Mouse (Mus musculus) liver, embryonic 11.5 days (tissue): ENCODE data around the gene Pde8b. TPM values are rescaled to one million over a fixed set of nuclear protein-coding genes. Genes with fewer than 3 reads are reported as not detected.

Experiments used
- ATAC-seq: fragments of 200-750 bp; cut with Nextera tagmentation; replicated peaks from 2 replicates; pipeline ENCODE4 v1.8.0; 2017; ENCODE audit warnings: moderate number of reproducible peaks, mild to moderate bottlenecking, moderate TSS enrichment, moderate library complexity; ENCODE audit not compliant: low FRiP score
- DNase-seq: peaks from one replicate; pipeline ENCODE4 v3.0.0-alpha.2; 2017; ENCODE audit warnings: low spot score
- H3K27ac ChIP-seq: fragments of 300-500 bp; sonication (generic); 2 replicates; pipeline ENCODE4 v1.5.1; 2014; ENCODE audit warnings: mild to moderate bottlenecking, low read depth, low read length, control low read depth
- H3K27me3 ChIP-seq: fragments of 300-500 bp; sonication (generic); replicated peaks from 2 replicates; pipeline ENCODE4 v1.6.1; 2014; ENCODE audit warnings: low read length, mixed read lengths; ENCODE audit not compliant: control insufficient read depth, insufficient read depth
- H3K36me3 ChIP-seq: fragments of 300-500 bp; sonication (generic); 2 replicates; pipeline ENCODE4 v1.6.1; 2014; ENCODE audit warnings: mild to moderate bottlenecking, low read length, moderate library complexity, mixed read lengths; ENCODE audit not compliant: control insufficient read depth, insufficient read depth
- H3K4me1 ChIP-seq: fragments of 300-500 bp; sonication (generic); replicated peaks from 2 replicates; pipeline ENCODE4 v1.6.1; 2014; ENCODE audit warnings: low read length, mixed read lengths; ENCODE audit not compliant: control insufficient read depth, insufficient read depth
- H3K4me2 ChIP-seq: fragments of 300-500 bp; sonication (generic); 2 replicates; pipeline ENCODE4 v1.6.1; 2014; ENCODE audit warnings: mild to moderate bottlenecking, control low read depth, moderate library complexity
- H3K4me3 ChIP-seq: fragments of 300-500 bp; sonication (generic); 2 replicates; pipeline ENCODE4 v1.5.1; 2014; ENCODE audit warnings: low read depth, low read length, control low read depth
- H3K9ac ChIP-seq: fragments of 300-500 bp; sonication (generic); 2 replicates; pipeline ENCODE4 v1.6.1; 2014; ENCODE audit warnings: low read depth, low read length, control low read depth
- H3K9me3 ChIP-seq: fragments of 300-500 bp; sonication (generic); 2 replicates; pipeline ENCODE4 v1.6.1; 2016; ENCODE audit warnings: low read length, inconsistent platforms, mixed read lengths; ENCODE audit not compliant: control insufficient read depth
- WGBS: fragments of 180-500 bp; shearing (Covaris S2); extraction: QIAGEN DNeasy Blood & Tissue Kit; methylation state at CpG from one replicate; pipeline ENCODE4 v1.1.7; 2014; 5-methylcytosine and 5-hydroxymethylcytosine counted together
- polyA plus RNA-seq: library from polyadenylated mRNA; unstranded; fragments of >200 nt; fragmentation: Nextera tagmentation; extraction: Ambion mirVana; gene quantifications from 2 replicates; pipeline ENCODE4 v1.2.1, GENCODE M21; 2014

Pde8b gene
- polyA plus RNA-seq, 1 experiment from 2014 or later = 0.73 TPM

GRCm38 (mm10) chr13:95020216-95020615, 229.9 kb downstream of the Pde8b start:
- H3K9me3 ChIP-seq = no peaks in the 10 kb centered on the region
- no peaks in the 10 kb centered on the region for H3K4me1 ChIP-seq
- ATAC-seq (no peak), DNase-seq (no peak)
- WGBS = 84% methylated on average over 6 of the region's 6 CpGs
- H3K36me3 ChIP-seq = peaks cover 2% of the 10 kb centered on the region; the same call in 1 of the 2 replicates
- no peaks in the 10 kb centered on the region for H3K27me3 ChIP-seq
- no peak overlapping the region for H3K4me2 ChIP-seq
- no peak overlapping the region for H3K4me3 ChIP-seq
- H3K27ac ChIP-seq = no peak overlapping the region
- H3K9ac ChIP-seq = no peak overlapping the region

GRCm38 (mm10) chr13:95019345-95019744, 230.8 kb downstream of the Pde8b start:
- Histone ChIP-seq H3K4me3 (no peak overlapping the region), H3K27me3 (no peaks in the 10 kb centered on the region), H3K36me3 (peaks cover 2% of the 10 kb centered on the region; the same call in 1 of the 2 replicates), H3K27ac (no peak overlapping the region), H3K4me2 (no peak overlapping the region), H3K4me1 (no peaks in the 10 kb centered on the region), H3K9me3 (no peaks in the 10 kb centered on the region), H3K9ac (no peak overlapping the region)
- DNase-seq = no peak
- ATAC-seq = no peak
- 51% methylated on average over 6 of the region's 6 CpGs for WGBS

GRCm38 (mm10) chr13:95017916-95018315, 232.2 kb downstream of the Pde8b start:
- WGBS = 21% methylated on average over 9 of the region's 9 CpGs

GRCm38 (mm10) chr13:95017278-95017677, 232.9 kb downstream of the Pde8b start:
- 87% methylated on average over 6 of the region's 6 CpGs for WGBS

More at GRCm38 (mm10) chr13:95017916-95018315, 232.2 kb downstream of the Pde8b start:
- H3K4me2 ChIP-seq = no peak overlapping the region
- peaks cover 2% of the 10 kb centered on the region; the same call in 1 of the 2 replicates for H3K36me3 ChIP-seq
- no peak overlapping the region for H3K9ac ChIP-seq
- ATAC-seq (no peak), DNase-seq (peak; percentile 39)
- H3K27ac ChIP-seq = no peak overlapping the region
- no peaks in the 10 kb centered on the region for H3K4me1 ChIP-seq
- H3K27me3 ChIP-seq = no peaks in the 10 kb centered on the region
- no peaks in the 10 kb centered on the region for H3K9me3 ChIP-seq
- no peak overlapping the region for H3K4me3 ChIP-seq

GRCm38 (mm10) chr13:95011546-95012257, 238.4 kb downstream of the Pde8b start:
- no peak for ATAC-seq
- H3K36me3 ChIP-seq = no peaks in the 10 kb centered on the region
- H3K4me2 ChIP-seq = no peak overlapping the region
- H3K27ac ChIP-seq = no peak overlapping the region
- no peak for DNase-seq
- no peak overlapping the region for H3K9ac ChIP-seq
- no peaks in the 10 kb centered on the region for H3K9me3 ChIP-seq
- H3K4me1 ChIP-seq = no peaks in the 10 kb centered on the region
- 84% methylated on average over 7 of the region's 7 CpGs for WGBS
- H3K4me3 ChIP-seq = no peak overlapping the region
- no peaks in the 10 kb centered on the region for H3K27me3 ChIP-seq

More at GRCm38 (mm10) chr13:95017278-95017677, 232.9 kb downstream of the Pde8b start:
- no peaks in the 10 kb centered on the region for H3K27me3 ChIP-seq
- DNase-seq (no peak), ATAC-seq (no peak)
- H3K36me3 ChIP-seq = peaks cover 2% of the 10 kb centered on the region; the same call in 1 of the 2 replicates
- no peak overlapping the region for H3K4me3 ChIP-seq
- H3K27ac ChIP-seq = no peak overlapping the region
- H3K9ac ChIP-seq = no peak overlapping the region
- H3K4me2 ChIP-seq = no peak overlapping the region
- H3K9me3 ChIP-seq = no peaks in the 10 kb centered on the region
- H3K4me1 ChIP-seq = no peaks in the 10 kb centered on the region

GRCm38 (mm10) chr13:95009261-95009660, 240.9 kb downstream of the Pde8b start:
- 90% methylated on average over 7 of the region's 7 CpGs for WGBS
- Histone ChIP-seq H3K36me3 (no peaks in the 10 kb centered on the region), H3K4me3 (no peak overlapping the region), H3K9me3 (no peaks in the 10 kb centered on the region), H3K4me2 (no peak overlapping the region), H3K27me3 (no peaks in the 10 kb centered on the region), H3K9ac (no peak overlapping the region), H3K27ac (no peak overlapping the region), H3K4me1 (no peaks in the 10 kb centered on the region)
- DNase-seq (no peak), ATAC-seq (no peak)

- Histone ChIP-seq H3K27me3 (no peaks in the 10 kb centered on the region), H3K27ac (no peak overlapping the region), H3K4me3 (no peak overlapping the region), H3K4me1 (no peaks in the 10 kb centered on the region), H3K9me3 (no peaks in the 10 kb centered on the region), H3K9ac (no peak overlapping the region), H3K36me3 (no peaks in the 10 kb centered on the region), H3K4me2 (no peak overlapping the region)
- 59% methylated on average over 8 of the region's 8 CpGs for WGBS
- no peak for DNase-seq
- ATAC-seq = no peak
Observed at GRCm38 (mm10) chr13:95007281-95007680, 242.9 kb downstream of the Pde8b start.

GRCm38 (mm10) chr13:94990516-94990915, 259.6 kb downstream of the Pde8b start:
- no peaks in the 10 kb centered on the region for H3K4me1 ChIP-seq
- no peaks in the 10 kb centered on the region for H3K9me3 ChIP-seq
- H3K9ac ChIP-seq = no peak overlapping the region
- no peaks in the 10 kb centered on the region for H3K36me3 ChIP-seq
- H3K27ac ChIP-seq = no peak overlapping the region
- WGBS = 61% methylated on average over 5 of the region's 5 CpGs
- no peak overlapping the region for H3K4me3 ChIP-seq
- DNase-seq (no peak), ATAC-seq (no peak)
- H3K4me2 ChIP-seq = no peak overlapping the region
- H3K27me3 ChIP-seq = no peaks in the 10 kb centered on the region

GRCm38 (mm10) chr13:94979081-94979480, 271.1 kb downstream of the Pde8b start:
- H3K36me3 ChIP-seq = no peaks in the 10 kb centered on the region
- H3K27ac ChIP-seq = no peak overlapping the region
- H3K9me3 ChIP-seq = no peaks in the 10 kb centered on the region
- no peak overlapping the region for H3K9ac ChIP-seq
- H3K27me3 ChIP-seq = no peaks in the 10 kb centered on the region
- no peak for ATAC-seq
- H3K4me2 ChIP-seq = no peak overlapping the region
- H3K4me3 ChIP-seq = no peak overlapping the region
- WGBS = 57% methylated on average over 7 of the region's 7 CpGs
- H3K4me1 ChIP-seq = peaks cover 3% of the 10 kb centered on the region
- no peak for DNase-seq
